Mouse (Mus musculus): ENCODE measurements around the gene Ddx21. TPM values are rescaled to one million over a fixed set of nuclear protein-coding genes. Genes with fewer than 3 reads are reported as not detected.
"Not testable (repeated sequence)": the region's sequence is repeated elsewhere in the genome, so short reads cannot be mapped to it uniquely, and the experiment has no call there.

The Ddx21 gene
- polyA plus RNA-seq, 1 experiment from 2014 or later: 20.8 TPM

DNA sequence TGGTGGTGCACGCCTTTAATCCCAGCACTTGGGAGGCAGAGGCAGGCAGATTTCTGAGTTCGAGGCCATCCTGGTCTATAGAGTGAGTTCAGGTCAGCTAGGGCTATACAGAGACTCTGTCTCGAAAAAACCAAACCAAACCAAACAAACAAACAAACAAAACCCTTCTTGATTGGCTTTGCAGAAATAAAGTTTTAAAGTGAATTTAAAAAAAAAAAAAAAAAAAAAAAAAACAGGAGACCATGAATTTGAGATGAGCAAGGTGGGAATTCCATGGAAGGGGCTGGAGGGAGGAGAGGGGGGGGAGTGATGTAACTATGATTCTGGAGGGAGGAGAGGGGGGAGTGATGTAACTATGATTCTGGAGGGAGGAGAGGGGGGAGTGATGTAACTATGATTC is 2.8 kb downstream of the Ddx21 start:
- Histone ChIP-seq H3K36me3 (ENCODE audit: insufficient read depth, low read length) (peaks cover 17% of the 10 kb centered on the region), H3K4me1 (ENCODE audit: insufficient read depth, low read length) (peaks cover 15% of the 10 kb centered on the region)
- not testable (repeated sequence) for H3K4me3 ChIP-seq (ENCODE audit: low read length); H3K27me3 ChIP-seq (ENCODE audit: insufficient read depth, low read length); H3K9ac ChIP-seq (replicated peaks; ENCODE audit: low read length); H3K27ac ChIP-seq (ENCODE audit: low read length); H3K9me3 ChIP-seq (ENCODE audit: low read length); ATAC-seq (ENCODE audit: low FRiP score, low TSS enrichment); H3K4me2 ChIP-seq (replicated peaks; ENCODE audit: low read depth, low read length)
- 99% methylated on average over 3 of the region's 3 CpGs for WGBS

GRCm38 (mm10) chr10:62592496-62592895 is 9.6 kb downstream of the Ddx21 start:
- no peak overlapping the region for H3K4me2 ChIP-seq (replicated peaks; ENCODE audit: low read depth, low read length)
- WGBS: 87% methylated on average over 7 of the region's 7 CpGs
- peaks cover 62% of the 10 kb centered on the region for H3K36me3 ChIP-seq (ENCODE audit: insufficient read depth, low read length)
- H3K9ac ChIP-seq (replicated peaks; ENCODE audit: low read length): no peak overlapping the region
- H3K9me3 ChIP-seq (ENCODE audit: low read length): no peaks in the 10 kb centered on the region
- H3K27ac ChIP-seq (ENCODE audit: low read length): no peak overlapping the region
- no peaks in the 10 kb centered on the region for H3K27me3 ChIP-seq (ENCODE audit: insufficient read depth, low read length)
- no peak overlapping the region for H3K4me3 ChIP-seq (ENCODE audit: low read length)
- ATAC-seq (ENCODE audit: low FRiP score, low TSS enrichment): no peak
- no peaks in the 10 kb centered on the region for H3K4me1 ChIP-seq (ENCODE audit: insufficient read depth, low read length)

GRCm38 (mm10) chr10:62590200-62590599 is 11.9 kb downstream of the Ddx21 start:
- Histone ChIP-seq H3K4me1 (ENCODE audit: insufficient read depth, low read length) (no peaks in the 10 kb centered on the region), H3K36me3 (ENCODE audit: insufficient read depth, low read length) (peaks cover 76% of the 10 kb centered on the region), H3K27me3 (ENCODE audit: insufficient read depth, low read length) (no peaks in the 10 kb centered on the region), H3K9ac (replicated peaks; ENCODE audit: low read length) (no peak overlapping the region), H3K4me3 (ENCODE audit: low read length) (no peak overlapping the region), H3K27ac (ENCODE audit: low read length) (no peak overlapping the region), H3K4me2 (replicated peaks; ENCODE audit: low read depth, low read length) (no peak overlapping the region), H3K9me3 (ENCODE audit: low read length) (no peaks in the 10 kb centered on the region)
- ATAC-seq (ENCODE audit: low FRiP score, low TSS enrichment): peak; percentile 46; the same call in 1 of the 2 replicates
- WGBS: 40% methylated on average over 6 of the region's 6 CpGs

DNA sequence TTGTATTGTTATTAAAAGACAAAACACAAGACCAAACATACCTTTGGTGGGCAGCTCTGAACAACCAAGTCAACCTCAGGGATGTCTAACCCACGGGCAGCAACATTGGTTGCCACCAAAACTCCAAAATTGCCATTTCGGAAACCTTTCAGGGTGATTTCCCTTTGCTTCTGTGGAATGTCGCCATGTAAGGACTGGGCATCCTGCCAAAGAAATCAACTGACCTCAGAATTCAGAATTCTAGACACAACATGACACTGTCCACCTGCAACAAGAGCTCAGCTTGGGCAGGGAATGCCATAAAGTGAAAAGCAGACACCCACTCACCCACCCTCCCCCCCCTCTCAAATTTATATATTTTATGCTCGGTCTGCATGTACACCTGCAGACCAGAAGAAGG is 13.5 kb downstream of the Ddx21 start:
- Histone ChIP-seq H3K36me3 (ENCODE audit: insufficient read depth, low read length) (peaks cover 82% of the 10 kb centered on the region), H3K9me3 (ENCODE audit: low read length) (no peaks in the 10 kb centered on the region), H3K27me3 (ENCODE audit: insufficient read depth, low read length) (no peaks in the 10 kb centered on the region), H3K9ac (replicated peaks; ENCODE audit: low read length) (no peak overlapping the region), H3K4me1 (ENCODE audit: insufficient read depth, low read length) (no peaks in the 10 kb centered on the region), H3K4me3 (ENCODE audit: low read length) (no peak overlapping the region), H3K27ac (ENCODE audit: low read length) (no peak overlapping the region), H3K4me2 (replicated peaks; ENCODE audit: low read depth, low read length) (no peak overlapping the region)
- WGBS: 68% methylated on average over 4 of the region's 4 CpGs
- no peak for ATAC-seq (ENCODE audit: low FRiP score, low TSS enrichment)

GRCm38 (mm10) chr10:62583245-62583644 is 18.8 kb downstream of the Ddx21 start:
- no peak overlapping the region for H3K4me3 ChIP-seq (ENCODE audit: low read length)
- no peaks in the 10 kb centered on the region for H3K4me1 ChIP-seq (ENCODE audit: insufficient read depth, low read length)
- no peak for ATAC-seq (ENCODE audit: low FRiP score, low TSS enrichment)
- no peak overlapping the region for H3K4me2 ChIP-seq (replicated peaks; ENCODE audit: low read depth, low read length)
- H3K9ac ChIP-seq (replicated peaks; ENCODE audit: low read length): no peak overlapping the region
- H3K36me3 ChIP-seq (ENCODE audit: insufficient read depth, low read length): peaks cover 67% of the 10 kb centered on the region
- no peaks in the 10 kb centered on the region for H3K27me3 ChIP-seq (ENCODE audit: insufficient read depth, low read length)
- 88% methylated on average over 1 of the region's 1 CpGs for WGBS
- H3K27ac ChIP-seq (ENCODE audit: low read length): no peak overlapping the region
- H3K9me3 ChIP-seq (ENCODE audit: low read length): no peaks in the 10 kb centered on the region

DNA sequence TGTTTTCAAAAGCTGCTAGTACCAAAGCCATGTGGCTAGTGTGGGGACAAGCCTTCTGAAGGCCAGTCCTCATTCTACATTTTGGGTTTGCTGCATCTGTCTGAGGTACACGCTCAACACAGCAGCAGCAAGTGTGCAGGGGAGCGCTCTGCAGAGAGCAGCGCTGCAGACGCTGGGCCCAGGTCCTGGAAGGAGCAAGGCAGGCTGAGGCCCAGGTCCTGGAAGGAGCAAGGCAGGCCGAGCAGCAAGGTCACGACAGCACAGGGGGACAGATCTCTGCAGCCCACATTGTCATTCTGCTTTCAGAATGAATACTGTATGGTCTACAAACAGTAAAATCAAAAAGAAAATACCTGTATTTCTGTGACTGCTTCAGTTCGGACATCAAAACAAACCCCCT is 19.4 kb downstream of the Ddx21 start:
- no peak overlapping the region for H3K4me3 ChIP-seq (ENCODE audit: low read length)
- no peak overlapping the region for H3K4me2 ChIP-seq (replicated peaks; ENCODE audit: low read depth, low read length)
- no peak for ATAC-seq (ENCODE audit: low FRiP score, low TSS enrichment)
- peaks cover 61% of the 10 kb centered on the region for H3K36me3 ChIP-seq (ENCODE audit: insufficient read depth, low read length)
- no peak overlapping the region for H3K9ac ChIP-seq (replicated peaks; ENCODE audit: low read length)
- no peaks in the 10 kb centered on the region; the same call in 1 of the 2 replicates for H3K4me1 ChIP-seq (ENCODE audit: insufficient read depth, low read length)
- H3K9me3 ChIP-seq (ENCODE audit: low read length): no peaks in the 10 kb centered on the region
- no peak overlapping the region for H3K27ac ChIP-seq (ENCODE audit: low read length)
- 86% methylated on average over 7 of the region's 7 CpGs for WGBS
- H3K27me3 ChIP-seq (ENCODE audit: insufficient read depth, low read length): no peaks in the 10 kb centered on the region

DNA sequence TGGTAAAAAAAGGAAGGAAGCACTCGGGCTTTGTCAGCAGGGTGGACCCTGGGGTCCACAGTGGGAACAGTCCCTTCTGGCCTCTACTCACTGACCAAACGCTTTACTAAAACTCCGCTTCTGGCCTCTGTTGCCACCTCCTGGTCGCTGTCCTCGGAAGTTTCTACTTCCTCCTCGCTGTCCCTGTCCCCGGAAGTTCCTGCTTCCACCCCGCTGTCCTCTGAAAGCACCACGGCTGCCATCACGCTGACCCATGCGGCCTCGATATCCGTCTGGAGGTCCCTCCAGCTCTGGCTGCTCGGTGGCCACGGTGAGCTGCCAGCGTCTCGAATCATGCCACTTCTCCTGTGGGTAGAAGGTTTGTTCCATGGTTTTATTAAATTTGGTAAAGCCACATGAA is 19.8 kb downstream of the Ddx21 start:
- Histone ChIP-seq H3K36me3 (ENCODE audit: insufficient read depth, low read length) (peaks cover 58% of the 10 kb centered on the region), H3K27me3 (ENCODE audit: insufficient read depth, low read length) (no peaks in the 10 kb centered on the region), H3K4me3 (ENCODE audit: low read length) (no peak overlapping the region), H3K9me3 (ENCODE audit: low read length) (no peaks in the 10 kb centered on the region), H3K4me1 (ENCODE audit: insufficient read depth, low read length) (peaks cover 4% of the 10 kb centered on the region), H3K9ac (replicated peaks; ENCODE audit: low read length) (no peak overlapping the region), H3K27ac (ENCODE audit: low read length) (no peak overlapping the region), H3K4me2 (replicated peaks; ENCODE audit: low read depth, low read length) (no peak overlapping the region)
- no peak for ATAC-seq (ENCODE audit: low FRiP score, low TSS enrichment)
- 86% methylated on average over 17 of the region's 17 CpGs for WGBS

DNA sequence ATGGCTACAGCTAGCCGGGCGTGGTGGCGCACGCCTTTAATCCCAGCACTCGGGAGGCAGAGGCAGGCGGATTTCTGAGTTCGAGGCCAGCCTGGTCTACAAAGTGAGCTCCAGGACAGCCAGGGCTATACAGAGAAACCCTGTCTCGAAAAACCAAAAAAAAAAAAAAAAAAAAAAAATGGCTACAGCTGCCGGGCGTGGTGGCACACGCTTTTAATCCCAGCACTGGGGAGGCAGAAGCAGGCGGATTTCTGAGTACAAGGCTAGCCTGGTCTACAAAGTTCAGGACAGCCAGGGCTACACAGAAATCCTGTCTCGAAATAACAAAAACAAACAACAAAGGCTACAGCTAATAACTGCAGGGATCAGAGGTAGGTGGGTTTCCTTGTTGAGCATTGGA is 23.0 kb downstream of the Ddx21 start:
- Histone ChIP-seq H3K4me1 (ENCODE audit: insufficient read depth, low read length) (peaks cover 13% of the 10 kb centered on the region), H3K36me3 (ENCODE audit: insufficient read depth, low read length) (peaks cover 37% of the 10 kb centered on the region)
- not testable (repeated sequence) for H3K9me3 ChIP-seq (ENCODE audit: low read length); H3K27ac ChIP-seq (ENCODE audit: low read length); H3K27me3 ChIP-seq (ENCODE audit: insufficient read depth, low read length); H3K4me2 ChIP-seq (replicated peaks; ENCODE audit: low read depth, low read length); ATAC-seq (ENCODE audit: low FRiP score, low TSS enrichment); H3K9ac ChIP-seq (replicated peaks; ENCODE audit: low read length); H3K4me3 ChIP-seq (ENCODE audit: low read length)
- WGBS: 94% methylated on average over 11 of the region's 13 CpGs

DNA sequence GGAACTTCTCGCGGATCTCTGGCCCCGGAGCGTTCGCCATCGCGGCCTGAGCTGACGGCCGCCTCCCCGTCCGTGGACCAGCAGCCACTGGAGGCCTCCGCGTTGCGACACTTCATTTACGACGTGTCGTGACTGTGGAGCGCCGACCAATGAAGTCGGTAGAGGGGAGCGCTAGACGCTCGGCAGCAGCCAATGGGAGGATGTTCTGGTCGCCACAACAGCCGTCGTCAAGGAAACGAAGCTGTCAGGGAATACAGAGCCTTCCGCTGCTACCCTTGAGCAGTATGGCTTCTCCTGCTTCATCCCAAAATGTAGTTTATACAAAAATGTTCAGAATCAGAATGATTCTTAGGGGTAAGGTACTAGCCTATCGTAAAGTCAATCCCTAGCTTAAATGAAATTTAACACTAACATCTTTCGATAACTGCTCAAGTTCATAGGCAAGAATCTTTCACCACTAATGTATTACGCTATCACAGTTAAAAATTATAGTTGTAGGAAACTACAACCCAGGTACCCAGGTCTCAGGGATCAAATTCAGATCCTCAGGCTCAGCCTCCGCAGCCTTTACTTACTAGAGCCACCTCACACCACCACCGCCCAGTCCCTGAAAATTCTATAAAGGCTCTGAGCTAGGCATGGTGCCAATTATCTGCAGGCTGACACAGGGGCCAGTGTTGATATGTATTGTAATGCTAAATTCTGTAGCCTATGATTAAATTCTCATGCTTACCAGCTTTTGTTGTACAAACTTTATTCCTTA is 23.6 kb downstream of the Ddx21 start, which contains the start of gene Kif1bp:
Gene Kif1bp (minus strand): TSS at position 120 of the 763 bp plus-strand sequence.
- whole genome bisulfite sequencing: 5% methylated on average over 33 of the region's 33 CpGs
- Histone ChIP-seq H3K27ac (ENCODE audit: low read length) (no peak within 1 kb of the TSS), H3K9me3 (ENCODE audit: low read length) (no peaks in the 10 kb centered on the region), H3K4me3 (ENCODE audit: low read length) (peak within 1 kb of the TSS; percentile 96), H3K4me2 (replicated peaks; ENCODE audit: low read depth, low read length) (peak within 1 kb of the TSS; percentile 94), H3K27me3 (ENCODE audit: insufficient read depth, low read length) (no peaks in the 10 kb centered on the region), H3K9ac (replicated peaks; ENCODE audit: low read length) (peak within 1 kb of the TSS; percentile 87), H3K36me3 (ENCODE audit: insufficient read depth, low read length) (peaks cover 34% of the 10 kb centered on the region), H3K4me1 (ENCODE audit: insufficient read depth, low read length) (peaks cover 13% of the 10 kb centered on the region)
- ATAC-seq (ENCODE audit: low FRiP score, low TSS enrichment): peak; percentile 100

DNA sequence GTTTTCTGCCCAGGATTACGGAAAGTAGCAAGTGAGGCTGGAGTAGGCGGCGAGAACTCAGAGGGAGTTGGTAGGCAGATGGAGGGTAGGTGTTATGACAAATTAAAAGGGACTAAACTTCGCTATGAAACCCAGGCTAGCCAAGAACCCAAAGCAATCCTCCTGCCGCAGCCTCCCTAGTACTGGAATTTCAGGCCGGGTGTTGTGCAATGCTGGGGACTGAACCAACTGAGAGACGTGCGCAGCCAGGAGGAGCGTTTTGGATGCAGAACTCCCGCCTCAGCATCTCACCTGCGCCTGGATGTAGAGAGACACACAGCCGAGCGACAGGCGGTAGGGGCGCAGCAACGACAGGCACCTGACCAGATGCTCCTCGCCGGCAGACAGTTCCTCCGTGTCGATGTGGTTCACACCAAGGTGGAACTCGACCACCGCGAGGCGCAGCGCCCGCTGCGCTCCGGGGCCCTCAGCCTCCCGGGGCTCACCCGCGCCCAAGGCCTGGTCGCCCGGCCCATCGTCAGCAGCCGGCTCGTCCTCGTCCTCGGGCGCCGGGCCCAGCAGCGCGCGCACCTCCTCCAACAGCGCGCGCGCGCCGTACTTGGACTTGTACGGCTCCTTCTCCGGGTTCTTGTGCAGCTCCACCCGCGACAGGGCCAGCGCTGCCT is 24.3 kb downstream of the Ddx21 start:
- Histone ChIP-seq H3K4me2 (replicated peaks; ENCODE audit: low read depth, low read length) (peak overlapping the region; percentile 94), H3K9ac (replicated peaks; ENCODE audit: low read length) (peak overlapping the region; percentile 87), H3K27ac (ENCODE audit: low read length) (no peak overlapping the region), H3K9me3 (ENCODE audit: low read length) (no peaks in the 10 kb centered on the region), H3K36me3 (ENCODE audit: insufficient read depth, low read length) (peaks cover 33% of the 10 kb centered on the region), H3K4me1 (ENCODE audit: insufficient read depth, low read length) (peaks cover 13% of the 10 kb centered on the region), H3K4me3 (ENCODE audit: low read length) (peak overlapping the region; percentile 96), H3K27me3 (ENCODE audit: insufficient read depth, low read length) (no peaks in the 10 kb centered on the region)
- ATAC-seq (ENCODE audit: low FRiP score, low TSS enrichment): peak; percentile 80
- 1% methylated on average over 53 of the region's 54 CpGs for WGBS
